Mouse (Mus musculus): ENCODE measurements around the gene Eif2d. TPM values are rescaled to one million over a fixed set of nuclear protein-coding genes. Genes with fewer than 3 reads are reported as not detected.

The Eif2d gene
- polyA plus RNA-seq, 1 experiment from 2014 or later: 71.9 TPM

- Histone ChIP-seq H3K27ac (ENCODE audit: low read length) (no peak overlapping the region), H3K4me1 (ENCODE audit: control insufficient read depth, insufficient read depth, low read length) (peaks cover 14% of the 10 kb centered on the region; the same call in 1 of the 2 replicates), H3K36me3 (ENCODE audit: control insufficient read depth, insufficient read depth, low read length) (no peaks in the 10 kb centered on the region), H3K9me3 (ENCODE audit: control insufficient read depth, low read depth, low read length) (no peaks in the 10 kb centered on the region), H3K27me3 (ENCODE audit: control insufficient read depth, insufficient read depth, low read length) (no peaks in the 10 kb centered on the region), H3K4me2 (replicated peaks; ENCODE audit: low read depth, low read length) (no peak overlapping the region), H3K9ac (replicated peaks; ENCODE audit: low read depth, low read length) (no peak overlapping the region), H3K4me3 (ENCODE audit: low read depth, low read length) (no peak overlapping the region)
- 74% methylated on average over 13 of the region's 13 CpGs for WGBS
- no peak for ATAC-seq (ENCODE audit: insufficient number of reproducible peaks, insufficient read depth, low FRiP score, low read depth)
Measured at GRCm38 (mm10) chr1:131185821-131186506, 33.0 kb downstream of the Eif2d start.

GRCm38 (mm10) chr1:131186995-131187394, 34.0 kb downstream of the Eif2d start:
- H3K4me3 ChIP-seq (ENCODE audit: low read depth, low read length): no peak overlapping the region
- peaks cover 14% of the 10 kb centered on the region; the same call in 1 of the 2 replicates for H3K4me1 ChIP-seq (ENCODE audit: control insufficient read depth, insufficient read depth, low read length)
- H3K4me2 ChIP-seq (replicated peaks; ENCODE audit: low read depth, low read length): no peak overlapping the region
- no peak for ATAC-seq (ENCODE audit: insufficient number of reproducible peaks, insufficient read depth, low FRiP score, low read depth)
- no peaks in the 10 kb centered on the region for H3K9me3 ChIP-seq (ENCODE audit: control insufficient read depth, low read depth, low read length)
- 70% methylated on average over 6 of the region's 6 CpGs for WGBS
- H3K36me3 ChIP-seq (ENCODE audit: control insufficient read depth, insufficient read depth, low read length): no peaks in the 10 kb centered on the region
- H3K27ac ChIP-seq (ENCODE audit: low read length): no peak overlapping the region
- H3K9ac ChIP-seq (replicated peaks; ENCODE audit: low read depth, low read length): no peak overlapping the region
- no peaks in the 10 kb centered on the region for H3K27me3 ChIP-seq (ENCODE audit: control insufficient read depth, insufficient read depth, low read length)

- H3K4me1 ChIP-seq (ENCODE audit: control insufficient read depth, insufficient read depth, low read length): peaks cover 14% of the 10 kb centered on the region; the same call in 1 of the 2 replicates
- no peaks in the 10 kb centered on the region for H3K9me3 ChIP-seq (ENCODE audit: control insufficient read depth, low read depth, low read length)
- H3K4me2 ChIP-seq (replicated peaks; ENCODE audit: low read depth, low read length): no peak overlapping the region
- no peak for ATAC-seq (ENCODE audit: insufficient number of reproducible peaks, insufficient read depth, low FRiP score, low read depth)
- no peak overlapping the region for H3K27ac ChIP-seq (ENCODE audit: low read length)
- H3K9ac ChIP-seq (replicated peaks; ENCODE audit: low read depth, low read length): no peak overlapping the region
- H3K4me3 ChIP-seq (ENCODE audit: low read depth, low read length): no peak overlapping the region
- H3K27me3 ChIP-seq (ENCODE audit: control insufficient read depth, insufficient read depth, low read length): no peaks in the 10 kb centered on the region
- WGBS: 77% methylated on average over 5 of the region's 5 CpGs
- H3K36me3 ChIP-seq (ENCODE audit: control insufficient read depth, insufficient read depth, low read length): no peaks in the 10 kb centered on the region
Measured at GRCm38 (mm10) chr1:131187856-131188255, 34.9 kb downstream of the Eif2d start.

GRCm38 (mm10) chr1:131188655-131189054, 35.7 kb downstream of the Eif2d start:
- H3K36me3 ChIP-seq (ENCODE audit: control insufficient read depth, insufficient read depth, low read length): no peaks in the 10 kb centered on the region
- H3K9ac ChIP-seq (replicated peaks; ENCODE audit: low read depth, low read length): no peak overlapping the region
- WGBS: 94% methylated on average over 5 of the region's 5 CpGs
- H3K27ac ChIP-seq (ENCODE audit: low read length): no peak overlapping the region
- peaks cover 14% of the 10 kb centered on the region; the same call in 1 of the 2 replicates for H3K4me1 ChIP-seq (ENCODE audit: control insufficient read depth, insufficient read depth, low read length)
- no peak overlapping the region for H3K4me2 ChIP-seq (replicated peaks; ENCODE audit: low read depth, low read length)
- no peaks in the 10 kb centered on the region for H3K27me3 ChIP-seq (ENCODE audit: control insufficient read depth, insufficient read depth, low read length)
- ATAC-seq (ENCODE audit: insufficient number of reproducible peaks, insufficient read depth, low FRiP score, low read depth): no peak
- H3K4me3 ChIP-seq (ENCODE audit: low read depth, low read length): no peak overlapping the region
- H3K9me3 ChIP-seq (ENCODE audit: control insufficient read depth, low read depth, low read length): no peaks in the 10 kb centered on the region

GRCm38 (mm10) chr1:131193746-131194145, 40.8 kb downstream of the Eif2d start:
- Histone ChIP-seq H3K27ac (ENCODE audit: low read length) (no peak overlapping the region), H3K4me3 (ENCODE audit: low read depth, low read length) (no peak overlapping the region), H3K9ac (replicated peaks; ENCODE audit: low read depth, low read length) (no peak overlapping the region), H3K4me2 (replicated peaks; ENCODE audit: low read depth, low read length) (no peak overlapping the region), H3K27me3 (ENCODE audit: control insufficient read depth, insufficient read depth, low read length) (no peaks in the 10 kb centered on the region), H3K36me3 (ENCODE audit: control insufficient read depth, insufficient read depth, low read length) (no peaks in the 10 kb centered on the region), H3K9me3 (ENCODE audit: control insufficient read depth, low read depth, low read length) (no peaks in the 10 kb centered on the region), H3K4me1 (ENCODE audit: control insufficient read depth, insufficient read depth, low read length) (peaks cover 10% of the 10 kb centered on the region)
- ATAC-seq (ENCODE audit: insufficient number of reproducible peaks, insufficient read depth, low FRiP score, low read depth): no peak
- WGBS: 52% methylated on average over 3 of the region's 3 CpGs

- ATAC-seq (ENCODE audit: insufficient number of reproducible peaks, insufficient read depth, low FRiP score, low read depth): no peak
- WGBS: 71% methylated on average over 7 of the region's 7 CpGs
- H3K9ac ChIP-seq (replicated peaks; ENCODE audit: low read depth, low read length): no peak overlapping the region
- H3K36me3 ChIP-seq (ENCODE audit: control insufficient read depth, insufficient read depth, low read length): no peaks in the 10 kb centered on the region
- no peaks in the 10 kb centered on the region for H3K9me3 ChIP-seq (ENCODE audit: control insufficient read depth, low read depth, low read length)
- H3K4me2 ChIP-seq (replicated peaks; ENCODE audit: low read depth, low read length): no peak overlapping the region
- H3K4me3 ChIP-seq (ENCODE audit: low read depth, low read length): no peak overlapping the region
- H3K4me1 ChIP-seq (ENCODE audit: control insufficient read depth, insufficient read depth, low read length): peaks cover 14% of the 10 kb centered on the region
- peak overlapping the region; percentile 83 for H3K27ac ChIP-seq (ENCODE audit: low read length)
- no peaks in the 10 kb centered on the region for H3K27me3 ChIP-seq (ENCODE audit: control insufficient read depth, insufficient read depth, low read length)
Measured at GRCm38 (mm10) chr1:131195653-131196052, 42.7 kb downstream of the Eif2d start.

- H3K4me1 ChIP-seq (ENCODE audit: control insufficient read depth, insufficient read depth, low read length): peaks cover 14% of the 10 kb centered on the region
- 41% methylated on average over 2 of the region's 2 CpGs for WGBS
- no peaks in the 10 kb centered on the region for H3K27me3 ChIP-seq (ENCODE audit: control insufficient read depth, insufficient read depth, low read length)
- no peak overlapping the region for H3K9ac ChIP-seq (replicated peaks; ENCODE audit: low read depth, low read length)
- no peaks in the 10 kb centered on the region for H3K36me3 ChIP-seq (ENCODE audit: control insufficient read depth, insufficient read depth, low read length)
- peak overlapping the region; percentile 83 for H3K27ac ChIP-seq (ENCODE audit: low read length)
- no peak overlapping the region for H3K4me3 ChIP-seq (ENCODE audit: low read depth, low read length)
- no peaks in the 10 kb centered on the region for H3K9me3 ChIP-seq (ENCODE audit: control insufficient read depth, low read depth, low read length)
- H3K4me2 ChIP-seq (replicated peaks; ENCODE audit: low read depth, low read length): no peak overlapping the region
- no peak for ATAC-seq (ENCODE audit: insufficient number of reproducible peaks, insufficient read depth, low FRiP score, low read depth)
Measured at GRCm38 (mm10) chr1:131196107-131196506, 43.1 kb downstream of the Eif2d start.

GRCm38 (mm10) chr1:131198417-131198960, 45.5 kb downstream of the Eif2d start:
- Histone ChIP-seq H3K9me3 (ENCODE audit: control insufficient read depth, low read depth, low read length) (no peaks in the 10 kb centered on the region), H3K27me3 (ENCODE audit: control insufficient read depth, insufficient read depth, low read length) (no peaks in the 10 kb centered on the region), H3K36me3 (ENCODE audit: control insufficient read depth, insufficient read depth, low read length) (no peaks in the 10 kb centered on the region), H3K4me3 (ENCODE audit: low read depth, low read length) (no peak overlapping the region), H3K9ac (replicated peaks; ENCODE audit: low read depth, low read length) (no peak overlapping the region), H3K27ac (ENCODE audit: low read length) (no peak overlapping the region), H3K4me1 (ENCODE audit: control insufficient read depth, insufficient read depth, low read length) (peaks cover 14% of the 10 kb centered on the region), H3K4me2 (replicated peaks; ENCODE audit: low read depth, low read length) (no peak overlapping the region)
- no peak for ATAC-seq (ENCODE audit: insufficient number of reproducible peaks, insufficient read depth, low FRiP score, low read depth)
- 68% methylated on average over 9 of the region's 9 CpGs for WGBS
